In genomic region chr16:66257921-66258320, GRCm38 (mm10) we compare ENCODE assay signal across 20 mouse cellular contexts.
A peak's percentile ranks its signal among the peaks of the same experiment; 100 is the strongest.
DNase-seq lines count a peak whose midpoint lies in the region; ATAC-seq and TF ChIP-seq lines count a peak whose summit lies in the region.
"Had no signal": no experiment of that assay in that cellular context is flagged by ENCODE, and none has a peak within 500 bp of the region (broad histone marks: within the 10 kb centered on the region; RNA-seq: fewer than 3 reads in every experiment).

No protein-coding gene starts in this region.

- no peak overlapping the region for H3K27ac ChIP-seq in forebrain, postnatal 0 days (ENCODE audit: low read depth, low read length)
- H3K27ac ChIP-seq in forebrain, embryonic 16.5 days (ENCODE audit: low read length): no peak overlapping the region
- no peak overlapping the region for H3K27ac ChIP-seq in midbrain, embryonic 16.5 days (ENCODE audit: low read length)
- no peak overlapping the region for H3K27ac ChIP-seq in midbrain, embryonic 13.5 days
- H3K27ac ChIP-seq in layer of hippocampus, adult 2 months: no peak overlapping the region
- H3K27ac ChIP-seq: forebrain, embryonic 13.5 days; heart, embryonic 15.5 days; lung, embryonic 15.5 days had no signal

- TF ChIP-seq CTCF in forebrain, postnatal 0 days (IDR thresholded peaks at IDR 0.05; ENCODE audit: low read depth): no peak
- TF ChIP-seq CTCF in layer of hippocampus, adult 2 months (conservative IDR thresholded peaks at IDR 0.05): no peak

- H3K4me1 ChIP-seq in forebrain, postnatal 0 days (ENCODE audit: insufficient read depth): no peaks in the 10 kb centered on the region
- H3K4me1 ChIP-seq in forebrain, embryonic 16.5 days (replicated peaks; ENCODE audit: control insufficient read depth, insufficient read depth, low read length): no peaks in the 10 kb centered on the region
- H3K4me1 ChIP-seq in midbrain, embryonic 16.5 days (ENCODE audit: control insufficient read depth, insufficient read depth, low read length): no peaks in the 10 kb centered on the region; the same call in 1 of the 2 replicates
- no peaks in the 10 kb centered on the region for H3K4me1 ChIP-seq in midbrain, embryonic 13.5 days (replicated peaks)
- H3K4me1 ChIP-seq: forebrain, embryonic 13.5 days; heart, embryonic 15.5 days; lung, embryonic 15.5 days had no signal

- ATAC-seq in forebrain, postnatal 0 days: no peak
- no peak for ATAC-seq in forebrain, embryonic 16.5 days
- ATAC-seq in midbrain, embryonic 16.5 days: peak; percentile 73; the same call in 1 of the 2 replicates
- ATAC-seq in midbrain, embryonic 13.5 days: no peak
- ATAC-seq: forebrain, embryonic 13.5 days; hindbrain, embryonic 16.5 days had no signal

- H3K4me2 ChIP-seq in forebrain, postnatal 0 days (ENCODE audit: low read depth): no peak overlapping the region
- no peak overlapping the region for H3K4me2 ChIP-seq in forebrain, embryonic 16.5 days (ENCODE audit: low read length)
- no peak overlapping the region for H3K4me2 ChIP-seq in midbrain, embryonic 16.5 days (ENCODE audit: low read length)
- no peak overlapping the region for H3K4me2 ChIP-seq in midbrain, embryonic 13.5 days (replicated peaks)
- H3K4me2 ChIP-seq: forebrain, embryonic 13.5 days; heart, embryonic 15.5 days; liver, embryonic 11.5 days; lung, embryonic 15.5 days had no signal

- H3K27me3 ChIP-seq in forebrain, postnatal 0 days (ENCODE audit: insufficient read depth, low read length): no peaks in the 10 kb centered on the region
- no peaks in the 10 kb centered on the region for H3K27me3 ChIP-seq in forebrain, embryonic 16.5 days (replicated peaks; ENCODE audit: control insufficient read depth, insufficient read depth, low read length)
- no peaks in the 10 kb centered on the region for H3K27me3 ChIP-seq in midbrain, embryonic 16.5 days (ENCODE audit: control insufficient read depth, insufficient read depth, low read depth, low read length)
- H3K27me3 ChIP-seq in midbrain, embryonic 13.5 days: no peaks in the 10 kb centered on the region
- H3K27me3 ChIP-seq: forebrain, embryonic 13.5 days; heart, embryonic 15.5 days; lung, embryonic 15.5 days had no signal

- no peaks in the 10 kb centered on the region for H3K9me3 ChIP-seq in forebrain, postnatal 0 days (ENCODE audit: low read length)
- H3K9me3 ChIP-seq in forebrain, embryonic 16.5 days (ENCODE audit: control insufficient read depth, low read length): no peaks in the 10 kb centered on the region
- no peaks in the 10 kb centered on the region for H3K9me3 ChIP-seq in midbrain, embryonic 16.5 days (replicated peaks; ENCODE audit: control insufficient read depth, low read length, poor library complexity, severe bottlenecking)
- no peaks in the 10 kb centered on the region for H3K9me3 ChIP-seq in midbrain, embryonic 13.5 days
- H3K9me3 ChIP-seq: forebrain, embryonic 13.5 days; G1E; heart, embryonic 15.5 days; lung, embryonic 15.5 days had no signal

- H3K9ac ChIP-seq in forebrain, postnatal 0 days: no peak overlapping the region
- H3K9ac ChIP-seq in forebrain, embryonic 16.5 days (replicated peaks; ENCODE audit: low read depth, low read length): no peak overlapping the region
- no peak overlapping the region for H3K9ac ChIP-seq in midbrain, embryonic 16.5 days (ENCODE audit: low read depth, low read length)
- H3K9ac ChIP-seq in midbrain, embryonic 13.5 days (replicated peaks): no peak overlapping the region
- H3K9ac ChIP-seq: forebrain, embryonic 13.5 days; heart, embryonic 15.5 days; lung, embryonic 15.5 days had no signal

- H3K4me3 ChIP-seq in forebrain, postnatal 0 days (ENCODE audit: low read depth, low read length): no peak overlapping the region
- H3K4me3 ChIP-seq in forebrain, embryonic 16.5 days (replicated peaks; ENCODE audit: low read length): no peak overlapping the region
- no peak overlapping the region for H3K4me3 ChIP-seq in midbrain, embryonic 16.5 days (ENCODE audit: low read depth, low read length)
- H3K4me3 ChIP-seq in midbrain, embryonic 13.5 days (replicated peaks): no peak overlapping the region
- H3K4me3 ChIP-seq in layer of hippocampus, adult 2 months: no peak overlapping the region
- H3K4me3 ChIP-seq: forebrain, embryonic 13.5 days; heart, embryonic 15.5 days; lung, embryonic 15.5 days; myocyte had no signal

- no peaks in the 10 kb centered on the region for H3K36me3 ChIP-seq in forebrain, postnatal 0 days (ENCODE audit: insufficient read depth)
- H3K36me3 ChIP-seq in forebrain, embryonic 16.5 days (ENCODE audit: control insufficient read depth, insufficient read depth): no peaks in the 10 kb centered on the region
- no peaks in the 10 kb centered on the region for H3K36me3 ChIP-seq in midbrain, embryonic 16.5 days (ENCODE audit: control insufficient read depth, insufficient read depth, low read length)
- no peaks in the 10 kb centered on the region for H3K36me3 ChIP-seq in midbrain, embryonic 13.5 days
- H3K36me3 ChIP-seq: G1E; heart, embryonic 15.5 days; lung, embryonic 15.5 days had no signal

- DNase-seq in adrenal gland, postnatal 14 days: peak; percentile 7
- no peak for DNase-seq in adrenal gland, postnatal 4 days (ENCODE audit: low spot score in 2 of 2)
- peak; percentile 2 for DNase-seq in forebrain, postnatal 0 days
- DNase-seq in skeletal muscle tissue, adult 2 months (ENCODE audit: low read depth, low spot score): peak; percentile 2
- DNase-seq in layer of hippocampus, adult 2 months (ENCODE audit: low spot score in 2 of 2): no peak
- DNase-seq: gastrocnemius, postnatal 36 days; heart, postnatal 4 days; kidney, adult 11 months; lung, postnatal 4 days; thymus, adult 2 months had no signal

- 62% methylated on average over 2 of the region's 2 CpGs for WGBS in forebrain, postnatal 0 days
- 77% methylated on average over 2 of the region's 2 CpGs for WGBS in forebrain, embryonic 16.5 days
- 66% methylated on average over 2 of the region's 2 CpGs for WGBS in midbrain, embryonic 16.5 days
- 87% methylated on average over 2 of the region's 2 CpGs for WGBS in midbrain, embryonic 13.5 days

Comparison
In these comparisons a context has a peak if more than half of its experiments do, and no peak if none do; other contexts are left out.
1. DNase-seq: peak in adrenal gland, postnatal 14 days (single experiment), forebrain, postnatal 0 days (single experiment) and skeletal muscle tissue, adult 2 months (single experiment); none in adrenal gland, postnatal 4 days (0 of 2) and layer of hippocampus, adult 2 months (0 of 2).